Mouse (Mus musculus) heart, embryonic 15.5 days (tissue): ENCODE measurements around the gene Slc27a5. TPM values are rescaled to one million over a fixed set of nuclear protein-coding genes. Genes with fewer than 3 reads are reported as not detected.
A peak's percentile ranks its signal among the peaks of the same experiment; 100 is the strongest.

Experiments
- ATAC-seq: fragments of 200-750 bp; cut with Nextera tagmentation; replicated peaks from 2 replicates; pipeline ENCODE4 v1.8.0; 2017; ENCODE audit warnings: low read depth, moderate TSS enrichment; ENCODE audit not compliant: insufficient number of reproducible peaks, insufficient read depth, low FRiP score
- H3K27ac ChIP-seq: fragments of 300-500 bp; sonication (generic); 2 replicates; pipeline ENCODE4 v1.5.1; 2015; ENCODE audit warnings: mild to moderate bottlenecking, inconsistent platforms
- H3K27me3 ChIP-seq: fragments of 300-500 bp; sonication (generic); 2 replicates; pipeline ENCODE4 v1.6.1; 2015; ENCODE audit warnings: inconsistent platforms
- H3K36me3 ChIP-seq: fragments of 300-500 bp; sonication (generic); 2 replicates; pipeline ENCODE4 v1.6.1; 2015; ENCODE audit warnings: mild to moderate bottlenecking, inconsistent platforms
- H3K4me1 ChIP-seq: fragments of 300-500 bp; sonication (generic); replicated peaks from 2 replicates; pipeline ENCODE4 v1.6.1; 2015; ENCODE audit warnings: inconsistent platforms
- H3K4me2 ChIP-seq: fragments of 300-500 bp; sonication (generic); 2 replicates; pipeline ENCODE4 v1.6.1; 2015; ENCODE audit warnings: inconsistent platforms, mild to moderate bottlenecking, moderate library complexity
- H3K4me3 ChIP-seq: fragments of 300-500 bp; sonication (generic); 2 replicates; pipeline ENCODE4 v1.5.1; 2015; ENCODE audit warnings: mild to moderate bottlenecking, inconsistent platforms
- H3K9ac ChIP-seq: fragments of 300-500 bp; sonication (generic); 2 replicates; pipeline ENCODE4 v1.6.1; 2015; ENCODE audit warnings: mild to moderate bottlenecking, inconsistent platforms
- H3K9me3 ChIP-seq: fragments of 300-500 bp; sonication (generic); replicated peaks from 2 replicates; pipeline ENCODE4 v1.6.1; 2016; ENCODE audit warnings: inconsistent platforms
- WGBS: fragments of 180-500 bp; shearing (Covaris S2); methylation state at CpG from one replicate; pipeline ENCODE4 v1.1.7; 2015; ENCODE audit warnings: mixed read lengths; 5-methylcytosine and 5-hydroxymethylcytosine counted together
- polyA plus RNA-seq: library from polyadenylated mRNA; unstranded; fragments of >200 nt; fragmentation: Nextera tagmentation; extraction: Ambion mirVana; gene quantifications from 2 replicates; pipeline ENCODE4 v1.2.1, GENCODE M21; 2015

The Slc27a5 gene
- polyA plus RNA-seq, 1 experiment from 2014 or later = not detected

DNA sequence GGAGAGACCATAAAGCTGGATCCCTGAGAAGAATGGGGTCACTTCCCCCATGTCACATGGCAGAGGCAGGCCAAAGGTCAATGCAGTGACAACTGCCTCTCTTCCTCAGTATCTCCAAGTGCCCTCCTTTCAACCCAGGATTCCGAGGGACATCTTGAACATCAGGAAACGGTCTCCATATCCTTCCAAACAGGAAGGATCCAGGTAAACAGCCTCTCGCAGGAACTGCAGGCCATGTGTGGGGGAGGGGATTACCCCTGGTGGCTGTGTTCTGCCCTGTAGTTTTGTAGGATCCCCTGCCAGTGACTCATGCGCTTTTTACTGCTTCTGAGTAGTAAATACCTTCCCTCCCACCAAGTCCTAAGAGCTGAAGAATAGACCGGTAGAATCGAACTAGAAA is 18.2 kb downstream of the Slc27a5 start:
- Histone ChIP-seq H3K27me3 (no peaks in the 10 kb centered on the region), H3K9me3 (no peaks in the 10 kb centered on the region), H3K4me1 (peaks cover 20% of the 10 kb centered on the region), H3K4me2 (no peak overlapping the region), H3K27ac (no peak overlapping the region), H3K36me3 (no peaks in the 10 kb centered on the region), H3K4me3 (no peak overlapping the region), H3K9ac (no peak overlapping the region)
- 67% methylated on average over 6 of the region's 6 CpGs for WGBS
- no peak for ATAC-seq

DNA sequence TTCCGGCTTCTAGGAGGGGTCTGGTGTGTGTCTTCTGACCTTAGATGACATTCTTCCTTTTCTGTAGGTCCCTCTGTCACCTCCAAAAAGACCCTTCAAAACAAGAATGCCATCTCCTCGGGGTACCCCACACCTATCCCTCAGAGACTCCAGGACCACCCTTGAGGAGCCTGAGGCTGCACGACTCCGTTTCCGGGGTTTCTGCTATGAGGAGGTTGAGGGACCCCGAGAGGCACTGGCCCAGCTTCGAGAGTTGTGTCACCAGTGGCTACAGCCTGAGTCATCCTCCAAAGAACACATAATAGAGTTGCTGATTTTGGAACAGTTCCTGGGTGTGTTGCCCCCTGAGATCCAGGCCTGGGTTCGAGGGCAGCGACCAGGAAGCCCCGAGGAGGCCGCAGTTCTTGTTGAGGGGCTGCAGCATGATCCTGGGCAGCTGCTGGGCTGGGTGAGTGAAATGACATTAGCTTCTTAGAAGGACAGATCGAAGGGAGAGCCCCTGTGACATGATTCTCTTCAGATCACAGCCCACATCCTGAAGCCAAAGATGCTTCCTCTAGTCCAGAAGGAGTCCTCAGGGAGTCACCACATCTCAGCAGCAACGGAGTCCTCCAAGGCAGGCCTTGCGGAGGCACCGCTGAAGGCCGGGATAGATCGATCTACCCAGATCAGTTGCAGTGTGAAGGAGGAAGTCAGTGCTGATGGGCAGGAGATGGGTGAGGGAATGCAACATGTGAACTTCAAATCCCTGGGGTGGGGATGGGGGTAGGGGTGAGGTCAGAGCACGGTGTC is 18.9 kb downstream of the Slc27a5 start:
- peaks cover 20% of the 10 kb centered on the region for H3K4me1 ChIP-seq
- H3K36me3 ChIP-seq = no peaks in the 10 kb centered on the region
- H3K4me3 ChIP-seq = no peak overlapping the region
- H3K9me3 ChIP-seq = no peaks in the 10 kb centered on the region
- no peaks in the 10 kb centered on the region for H3K27me3 ChIP-seq
- 76% methylated on average over 18 of the region's 18 CpGs for WGBS
- no peak overlapping the region for H3K9ac ChIP-seq
- peak overlapping the region; percentile 98 for H3K27ac ChIP-seq
- H3K4me2 ChIP-seq = peak overlapping the region; percentile 85
- no peak for ATAC-seq

DNA sequence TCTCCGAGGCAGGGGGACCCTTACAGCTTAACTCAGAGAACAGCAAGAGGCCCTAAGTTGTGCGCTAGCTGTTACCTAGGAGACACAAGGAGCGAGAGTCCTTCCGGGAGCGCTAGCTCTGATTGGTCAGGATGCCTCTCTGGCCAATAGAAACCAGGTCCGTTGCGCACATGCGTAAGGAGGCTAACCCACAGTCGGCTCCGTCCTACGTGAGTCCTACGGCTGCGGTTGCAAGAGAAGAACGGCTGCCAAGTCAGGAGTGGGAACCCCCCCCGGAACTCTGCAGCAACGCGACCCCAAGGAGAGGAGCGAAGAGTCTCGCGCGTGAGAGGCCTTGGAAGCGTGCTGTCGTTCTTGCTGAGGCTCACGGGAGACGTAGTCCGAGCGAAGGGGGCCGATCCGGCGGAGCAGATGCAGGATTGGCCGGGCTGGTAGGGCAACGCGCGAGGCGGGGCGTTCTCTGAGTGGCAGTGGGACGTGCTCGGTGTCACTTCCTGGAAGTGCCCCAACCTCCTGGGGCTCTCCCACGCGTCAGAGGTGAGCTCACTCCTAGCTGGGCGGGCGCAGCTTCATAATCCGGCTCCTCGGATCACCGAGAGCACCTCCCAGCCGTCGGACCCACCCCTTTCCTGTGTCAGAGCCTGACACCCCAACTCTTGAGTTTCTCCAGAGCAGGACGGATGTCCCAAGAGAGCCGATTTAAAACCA is 20.2 kb downstream of the Slc27a5 start, which contains the start of gene Zfp446:
Gene Zfp446 (plus strand): TSS at position 167 of the 708 bp plus-strand sequence.
- Histone ChIP-seq H3K9ac (peak within 1 kb of the TSS; percentile 67), H3K27ac (peak within 1 kb of the TSS; percentile 98), H3K4me2 (peak within 1 kb of the TSS; percentile 85), H3K9me3 (no peaks in the 10 kb centered on the region), H3K4me3 (peak within 1 kb of the TSS; percentile 79), H3K36me3 (no peaks in the 10 kb centered on the region), H3K4me1 (peaks cover 20% of the 10 kb centered on the region), H3K27me3 (no peaks in the 10 kb centered on the region)
- under 1% methylated on average over 49 of the region's 49 CpGs for WGBS
- ATAC-seq = peak; percentile 99

DNA sequence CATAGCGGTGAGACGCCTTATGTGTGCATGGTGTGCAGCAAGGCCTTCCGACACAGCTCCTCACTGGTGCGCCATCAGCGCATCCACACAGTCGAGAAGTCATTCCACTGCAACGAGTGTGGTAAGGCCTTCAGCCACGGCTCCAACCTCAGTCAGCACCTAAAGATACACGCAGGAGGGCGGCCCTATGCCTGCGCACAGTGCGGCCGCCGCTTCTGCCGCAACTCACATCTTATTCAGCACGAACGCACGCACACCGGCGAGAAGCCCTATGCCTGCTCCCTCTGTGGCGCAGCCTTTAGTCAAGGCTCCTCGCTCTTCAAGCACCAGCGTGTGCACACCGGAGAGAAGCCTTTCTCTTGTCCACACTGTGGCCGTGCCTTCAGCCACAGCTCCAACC is 27.1 kb downstream of the Slc27a5 start:
- no peaks in the 10 kb centered on the region for H3K9me3 ChIP-seq
- H3K9ac ChIP-seq = no peak overlapping the region
- no peaks in the 10 kb centered on the region for H3K27me3 ChIP-seq
- H3K4me3 ChIP-seq = no peak overlapping the region
- no peak overlapping the region for H3K27ac ChIP-seq
- H3K4me1 ChIP-seq = peaks cover 10% of the 10 kb centered on the region
- WGBS = 92% methylated on average over 25 of the region's 25 CpGs
- peaks cover 39% of the 10 kb centered on the region for H3K36me3 ChIP-seq
- no peak for ATAC-seq
- H3K4me2 ChIP-seq = no peak overlapping the region

DNA sequence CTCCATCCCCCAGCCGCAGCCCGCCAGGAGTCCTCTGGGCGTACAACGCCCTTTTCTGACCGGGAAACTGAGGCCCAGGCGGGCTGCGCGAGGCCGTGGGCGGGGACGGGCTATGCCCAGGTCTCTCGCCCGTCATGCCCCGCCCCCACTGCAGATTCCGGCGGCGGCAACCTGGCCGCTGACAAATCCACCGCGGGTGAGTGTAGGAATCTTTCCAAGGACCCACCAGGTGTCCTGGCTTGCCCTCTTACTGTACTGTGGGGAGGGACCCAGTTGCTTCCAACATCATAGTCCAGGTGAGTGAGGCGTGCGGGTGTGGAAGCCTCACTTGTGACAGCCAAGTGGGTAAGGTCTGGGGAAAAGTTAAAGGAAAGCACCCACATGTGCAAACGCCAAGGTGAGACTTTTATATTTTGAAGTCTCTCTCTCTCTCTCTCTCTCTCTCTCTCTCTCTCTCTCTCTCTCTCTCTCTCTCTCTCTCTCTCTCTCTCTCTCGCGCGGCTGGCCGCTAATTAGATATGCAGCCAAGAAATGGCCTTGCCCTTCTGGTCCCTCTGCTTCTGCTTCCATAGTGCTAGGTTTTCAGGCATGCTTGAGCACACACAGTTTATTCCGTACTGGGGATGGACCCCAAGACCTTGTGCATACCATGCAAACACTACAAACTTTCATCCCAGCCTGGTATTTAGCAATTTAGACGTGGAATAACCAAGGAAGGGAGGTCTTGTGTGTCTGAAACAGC is 31.7 kb downstream of the Slc27a5 start:
- Histone ChIP-seq H3K9me3 (no peaks in the 10 kb centered on the region), H3K4me2 (peak overlapping the region; percentile 93), H3K4me3 (peak overlapping the region; percentile 80), H3K36me3 (peaks cover 27% of the 10 kb centered on the region), H3K9ac (peak overlapping the region; percentile 89), H3K27me3 (no peaks in the 10 kb centered on the region), H3K4me1 (peaks cover 17% of the 10 kb centered on the region), H3K27ac (peak overlapping the region; percentile 85)
- ATAC-seq = peak; percentile 44
- under 1% methylated on average over 29 of the region's 29 CpGs for WGBS

DNA sequence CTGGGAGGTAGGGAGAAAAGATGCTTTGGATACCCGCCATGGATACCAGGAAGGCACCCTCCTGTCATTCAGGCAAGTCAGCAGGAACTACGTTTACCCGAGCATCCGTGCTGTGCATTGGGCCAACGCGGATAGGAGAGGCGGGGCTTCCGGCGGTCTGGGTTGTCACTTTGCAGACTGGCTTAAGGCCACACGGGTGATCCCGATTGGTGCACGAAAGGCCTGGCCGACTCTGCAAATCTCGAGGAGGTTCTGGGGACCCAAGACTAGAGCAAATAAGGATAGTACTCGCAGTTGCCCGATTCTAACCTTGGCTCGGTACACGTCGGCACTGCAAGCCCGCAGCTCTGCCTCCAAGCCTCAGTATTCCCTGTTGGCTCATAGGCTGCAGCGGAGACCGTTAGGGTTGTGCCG is 32.3 kb downstream of the Slc27a5 start, which contains the start of gene Zfp324:
Gene Zfp324 (plus strand): TSS at position 161 of the 414 bp plus-strand sequence.
- Histone ChIP-seq H3K27me3 (no peaks in the 10 kb centered on the region), H3K4me3 (peak within 1 kb of the TSS; percentile 80), H3K4me2 (peak within 1 kb of the TSS; percentile 93), H3K4me1 (peaks cover 21% of the 10 kb centered on the region), H3K36me3 (peaks cover 21% of the 10 kb centered on the region), H3K9ac (peak within 1 kb of the TSS; percentile 89), H3K27ac (peak within 1 kb of the TSS; percentile 85), H3K9me3 (no peaks in the 10 kb centered on the region)
- ATAC-seq = peak; percentile 87
- WGBS = under 1% methylated on average over 23 of the region's 23 CpGs

DNA sequence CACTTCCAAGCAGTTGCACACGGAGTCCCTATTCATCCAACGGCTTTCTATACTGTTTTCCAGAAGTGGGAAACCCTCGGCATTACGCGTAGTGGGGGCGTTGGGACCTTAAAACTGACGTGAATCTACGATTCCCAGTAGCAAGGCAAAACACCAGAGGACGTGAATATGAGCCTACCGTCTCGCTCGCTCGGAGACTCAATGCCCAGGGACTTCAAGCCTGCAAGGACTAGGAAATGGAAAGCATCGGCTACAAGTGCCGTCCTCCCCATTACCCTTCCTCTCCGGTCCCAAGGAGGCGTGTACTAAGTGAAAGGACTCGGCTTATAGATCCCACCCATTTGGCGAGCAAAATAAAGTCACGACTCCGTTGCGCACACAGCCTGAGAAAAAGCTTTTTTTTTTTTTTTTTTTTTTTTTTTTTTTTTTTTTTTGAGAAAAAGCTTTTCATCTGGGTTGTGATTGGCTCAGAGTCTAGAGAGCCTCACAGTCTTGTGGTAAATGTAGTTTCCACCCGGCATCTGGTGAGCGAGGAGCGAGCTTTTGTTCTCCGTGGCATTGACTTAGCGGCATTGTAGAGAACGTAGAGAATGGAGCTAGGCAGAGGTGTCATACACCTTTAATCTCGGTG is 36.4 kb downstream of the Slc27a5 start:
- 2% methylated on average over 29 of the region's 29 CpGs for WGBS
- Histone ChIP-seq H3K4me1 (peaks cover 12% of the 10 kb centered on the region), H3K4me3 (peak overlapping the region; percentile 62), H3K36me3 (no peaks in the 10 kb centered on the region), H3K9ac (peak overlapping the region; percentile 70), H3K27me3 (no peaks in the 10 kb centered on the region), H3K4me2 (peak overlapping the region; percentile 80), H3K27ac (peak overlapping the region; percentile 85), H3K9me3 (no peaks in the 10 kb centered on the region)
- peak; percentile 72 for ATAC-seq

DNA sequence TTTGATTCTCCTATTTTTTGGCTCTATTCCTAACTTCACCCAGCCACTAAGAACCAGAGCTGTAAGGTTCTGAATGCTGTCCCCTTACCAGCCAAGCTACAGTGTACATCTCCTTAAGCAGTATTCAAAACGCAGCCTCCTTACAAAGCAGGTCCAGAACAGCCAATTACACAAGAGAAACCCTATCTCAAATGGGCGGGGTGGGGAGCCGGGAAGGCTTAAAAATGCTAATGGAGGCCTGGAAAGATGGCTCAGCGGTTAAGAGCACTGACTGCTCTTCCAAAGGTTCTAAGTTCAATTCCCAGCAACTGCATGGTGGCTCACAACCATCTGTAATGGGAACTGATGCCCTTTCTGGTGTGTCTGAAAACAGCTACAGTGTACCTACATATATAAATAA is 38.3 kb downstream of the Slc27a5 start:
- no peaks in the 10 kb centered on the region for H3K36me3 ChIP-seq
- 32% methylated on average over 4 of the region's 4 CpGs for WGBS
- ATAC-seq = no peak

DNA sequence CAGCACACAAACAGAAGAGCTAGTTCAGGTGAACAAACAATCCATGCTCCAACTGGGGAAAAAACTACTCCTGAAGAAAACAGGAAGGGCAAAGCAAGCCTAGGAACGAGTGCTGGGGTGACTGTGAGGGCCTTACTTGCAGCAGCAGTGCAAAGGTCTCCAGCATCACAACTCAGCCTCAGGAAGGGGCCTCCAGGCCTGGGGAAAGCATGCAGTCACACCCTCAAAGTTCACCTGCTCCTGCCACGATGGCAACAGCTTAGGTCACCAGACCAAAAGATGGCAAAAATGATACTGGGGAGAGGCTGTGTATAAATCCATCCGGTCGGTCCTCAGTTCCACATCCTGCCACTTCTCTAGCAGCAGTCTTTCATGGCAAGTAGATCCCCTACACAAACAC is 39.0 kb downstream of the Slc27a5 start:
- H3K4me2 ChIP-seq = no peak overlapping the region
- no peaks in the 10 kb centered on the region for H3K27me3 ChIP-seq
- H3K4me1 ChIP-seq = peaks cover 4% of the 10 kb centered on the region; the same call in 1 of the 2 replicates
- H3K27ac ChIP-seq = no peak overlapping the region
- H3K36me3 ChIP-seq = no peaks in the 10 kb centered on the region
- H3K4me3 ChIP-seq = no peak overlapping the region
- no peak overlapping the region for H3K9ac ChIP-seq
- no peak for ATAC-seq
- no peaks in the 10 kb centered on the region for H3K9me3 ChIP-seq
- WGBS = 71% methylated on average over 4 of the region's 4 CpGs

More for the DNA sequence above, 38.3 kb downstream of the Slc27a5 start:
- H3K4me2 ChIP-seq = no peak overlapping the region
- H3K27ac ChIP-seq = no peak overlapping the region
- H3K9ac ChIP-seq = no peak overlapping the region
- peaks cover 4% of the 10 kb centered on the region; the same call in 1 of the 2 replicates for H3K4me1 ChIP-seq
- no peak overlapping the region for H3K4me3 ChIP-seq
- no peaks in the 10 kb centered on the region for H3K9me3 ChIP-seq
- H3K27me3 ChIP-seq = no peaks in the 10 kb centered on the region

DNA sequence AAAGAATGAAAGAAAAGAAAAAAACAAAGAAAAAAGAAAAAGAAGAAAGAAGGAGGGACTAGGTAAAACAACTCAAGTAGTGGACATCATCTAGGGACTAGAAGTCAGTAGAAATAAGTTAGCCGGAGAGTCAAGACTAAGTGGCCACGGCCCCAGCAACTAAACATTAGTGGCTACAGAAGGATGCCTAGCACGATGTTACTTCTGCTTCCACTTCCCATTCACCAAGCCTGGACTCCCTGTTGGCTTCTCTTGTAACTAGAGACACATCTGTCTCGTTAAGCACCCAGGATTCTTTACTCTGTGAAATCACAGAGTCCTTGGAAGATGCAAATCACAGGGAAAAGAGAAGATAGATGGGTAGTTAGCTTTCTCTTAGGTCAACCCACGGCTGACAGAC is 40.5 kb downstream of the Slc27a5 start:
- Histone ChIP-seq H3K9ac (no peak overlapping the region), H3K36me3 (no peaks in the 10 kb centered on the region), H3K9me3 (no peaks in the 10 kb centered on the region), H3K27ac (no peak overlapping the region), H3K27me3 (no peaks in the 10 kb centered on the region), H3K4me1 (peaks cover 4% of the 10 kb centered on the region; the same call in 1 of the 2 replicates), H3K4me2 (no peak overlapping the region), H3K4me3 (no peak overlapping the region)
- WGBS = 71% methylated on average over 5 of the region's 5 CpGs
- ATAC-seq = no peak
